Mouse (Mus musculus) neural tube, embryonic 11.5 days (tissue): Measurements from ENCODE around the gene Pard3b. TPM values are rescaled to one million over a fixed set of nuclear protein-coding genes. Genes with fewer than 3 reads are reported as not detected.

ENCODE experiments used
- ATAC-seq: fragments of 200-750 bp; cut with Nextera tagmentation; 2 replicates; pipeline ENCODE4 v1.8.0; 2017; ENCODE audit warnings: moderate number of reproducible peaks, mild to moderate bottlenecking, moderate TSS enrichment, moderate library complexity; ENCODE audit not compliant: insufficient read depth, low FRiP score, low TSS enrichment
- DNase-seq: peaks from one replicate; pipeline ENCODE4 v3.0.0-alpha.2; 2015; ENCODE audit warnings: low spot score
- H3K27ac ChIP-seq: fragments of 300-500 bp; sonication (generic); 2 replicates; pipeline ENCODE4 v1.5.1; 2014; ENCODE audit warnings: low read depth, mild to moderate bottlenecking, low read length
- H3K27me3 ChIP-seq: fragments of 300-500 bp; sonication (generic); 2 replicates; pipeline ENCODE4 v1.6.1; 2014; ENCODE audit warnings: mild to moderate bottlenecking, low read length, mixed read lengths; ENCODE audit not compliant: control insufficient read depth, insufficient read depth
- H3K36me3 ChIP-seq: fragments of 300-500 bp; sonication (generic); 2 replicates; pipeline ENCODE4 v1.6.1; 2014; ENCODE audit warnings: mild to moderate bottlenecking, low read length, moderate library complexity, mixed read lengths; ENCODE audit not compliant: control insufficient read depth, insufficient read depth
- H3K4me1 ChIP-seq: fragments of 300-500 bp; sonication (generic); 2 replicates; pipeline ENCODE4 v1.6.1; 2014; ENCODE audit warnings: low read length, mixed read lengths; ENCODE audit not compliant: control insufficient read depth, insufficient read depth
- H3K4me2 ChIP-seq: fragments of 300-500 bp; sonication (generic); 2 replicates; pipeline ENCODE4 v1.6.1; 2014; ENCODE audit warnings: low read depth, mild to moderate bottlenecking, moderate library complexity
- H3K4me3 ChIP-seq: fragments of 300-500 bp; sonication (generic); 2 replicates; pipeline ENCODE4 v1.5.1; 2014; ENCODE audit warnings: low read depth, low read length
- H3K9ac ChIP-seq: fragments of 300-500 bp; sonication (generic); 2 replicates; pipeline ENCODE4 v1.6.1; 2014; ENCODE audit warnings: mild to moderate bottlenecking, low read length
- H3K9me3 ChIP-seq: fragments of 300-500 bp; sonication (generic); 2 replicates; pipeline ENCODE4 v1.6.1; 2016; ENCODE audit warnings: low read length; ENCODE audit not compliant: control insufficient read depth
- WGBS: fragments of 180-500 bp; shearing (Covaris S2); extraction: QIAGEN DNeasy Blood & Tissue Kit; methylation state at CpG from one replicate; pipeline ENCODE4 v1.1.7; 2014; 5-methylcytosine and 5-hydroxymethylcytosine counted together
- polyA plus RNA-seq: library from polyadenylated mRNA; unstranded; fragments of >200 nt; fragmentation: Nextera tagmentation; extraction: Ambion mirVana; gene quantifications from 2 replicates; pipeline ENCODE4 v1.2.1, GENCODE M21; 2014

Gene Pard3b
- polyA plus RNA-seq, 1 experiment from 2014 or later = 12.6 TPM

- H3K27me3 ChIP-seq = no peaks in the 10 kb centered on the region
- no peak for DNase-seq
- H3K36me3 ChIP-seq = no peaks in the 10 kb centered on the region
- no peak overlapping the region for H3K4me3 ChIP-seq
- WGBS = 4% methylated on average over 3 of the region's 3 CpGs
- ATAC-seq = no peak
- H3K9ac ChIP-seq = no peak overlapping the region
- H3K9me3 ChIP-seq = no peaks in the 10 kb centered on the region
- H3K27ac ChIP-seq = no peak overlapping the region
- no peak overlapping the region for H3K4me2 ChIP-seq
- peaks cover 3% of the 10 kb centered on the region; the same call in 1 of the 2 replicates for H3K4me1 ChIP-seq
These were observed 759.6 kb downstream of the Pard3b start for GRCm38 (mm10) chr1:62398261-62398660.

- no peak for DNase-seq
- Histone ChIP-seq H3K4me1 (peaks cover 3% of the 10 kb centered on the region; the same call in 1 of the 2 replicates), H3K36me3 (no peaks in the 10 kb centered on the region), H3K9me3 (no peaks in the 10 kb centered on the region), H3K9ac (no peak overlapping the region), H3K4me2 (no peak overlapping the region), H3K27me3 (no peaks in the 10 kb centered on the region), H3K27ac (no peak overlapping the region), H3K4me3 (no peak overlapping the region)
- ATAC-seq = no peak
- 67% methylated on average over 4 of the region's 4 CpGs for WGBS
These were observed 760.1 kb downstream of the Pard3b start for GRCm38 (mm10) chr1:62398738-62399137.

GRCm38 (mm10) chr1:62405061-62405460, 766.4 kb downstream of the Pard3b start:
- no peaks in the 10 kb centered on the region for H3K4me1 ChIP-seq
- DNase-seq (no peak), ATAC-seq (no peak)
- no peaks in the 10 kb centered on the region for H3K27me3 ChIP-seq
- no peak overlapping the region for H3K4me2 ChIP-seq
- no peak overlapping the region for H3K4me3 ChIP-seq
- 66% methylated on average over 8 of the region's 8 CpGs for WGBS
- H3K9ac ChIP-seq = no peak overlapping the region
- H3K27ac ChIP-seq = no peak overlapping the region
- H3K9me3 ChIP-seq = no peaks in the 10 kb centered on the region
- H3K36me3 ChIP-seq = no peaks in the 10 kb centered on the region

GRCm38 (mm10) chr1:62411368-62411767, 772.7 kb downstream of the Pard3b start:
- H3K4me3 ChIP-seq = no peak overlapping the region
- no peak overlapping the region for H3K9ac ChIP-seq
- no peaks in the 10 kb centered on the region for H3K36me3 ChIP-seq
- 89% methylated on average over 2 of the region's 2 CpGs for WGBS
- H3K4me1 ChIP-seq = no peaks in the 10 kb centered on the region
- H3K4me2 ChIP-seq = no peak overlapping the region
- DNase-seq (no peak), ATAC-seq (no peak)
- no peaks in the 10 kb centered on the region for H3K27me3 ChIP-seq
- no peaks in the 10 kb centered on the region for H3K9me3 ChIP-seq
- no peak overlapping the region for H3K27ac ChIP-seq

GRCm38 (mm10) chr1:62412019-62412418, 773.4 kb downstream of the Pard3b start:
- Histone ChIP-seq H3K9me3 (no peaks in the 10 kb centered on the region), H3K36me3 (no peaks in the 10 kb centered on the region), H3K27me3 (no peaks in the 10 kb centered on the region), H3K4me3 (no peak overlapping the region), H3K4me1 (no peaks in the 10 kb centered on the region), H3K9ac (no peak overlapping the region), H3K4me2 (no peak overlapping the region), H3K27ac (no peak overlapping the region)
- ATAC-seq (no peak), DNase-seq (no peak)
- WGBS = 70% methylated on average over 4 of the region's 4 CpGs

- ATAC-seq (no peak), DNase-seq (no peak)
- H3K9me3 ChIP-seq = no peaks in the 10 kb centered on the region
- no peak overlapping the region for H3K4me3 ChIP-seq
- H3K4me2 ChIP-seq = no peak overlapping the region
- no peaks in the 10 kb centered on the region for H3K27me3 ChIP-seq
- H3K27ac ChIP-seq = no peak overlapping the region
- no peaks in the 10 kb centered on the region for H3K36me3 ChIP-seq
- WGBS = 90% methylated on average over 3 of the region's 3 CpGs
- H3K9ac ChIP-seq = no peak overlapping the region
- no peaks in the 10 kb centered on the region for H3K4me1 ChIP-seq
These were observed 774.4 kb downstream of the Pard3b start for GRCm38 (mm10) chr1:62412988-62413387.

- Histone ChIP-seq H3K36me3 (no peaks in the 10 kb centered on the region), H3K4me3 (no peak overlapping the region), H3K4me2 (no peak overlapping the region), H3K27ac (no peak overlapping the region), H3K27me3 (no peaks in the 10 kb centered on the region), H3K9ac (no peak overlapping the region), H3K4me1 (no peaks in the 10 kb centered on the region), H3K9me3 (no peaks in the 10 kb centered on the region)
- ATAC-seq (no peak), DNase-seq (no peak)
- 90% methylated on average over 6 of the region's 6 CpGs for WGBS
These were observed 775.9 kb downstream of the Pard3b start for GRCm38 (mm10) chr1:62414521-62414920.

- no peaks in the 10 kb centered on the region for H3K27me3 ChIP-seq
- no peak overlapping the region for H3K4me3 ChIP-seq
- H3K4me2 ChIP-seq = no peak overlapping the region
- no peak for DNase-seq
- H3K36me3 ChIP-seq = no peaks in the 10 kb centered on the region
- no peaks in the 10 kb centered on the region for H3K4me1 ChIP-seq
- no peaks in the 10 kb centered on the region for H3K9me3 ChIP-seq
- no peak overlapping the region for H3K9ac ChIP-seq
- no peak overlapping the region for H3K27ac ChIP-seq
- 80% methylated on average over 10 of the region's 10 CpGs for WGBS
- no peak for ATAC-seq
These were observed 778.2 kb downstream of the Pard3b start for GRCm38 (mm10) chr1:62416627-62417374.

GRCm38 (mm10) chr1:62422896-62423650, 784.4 kb downstream of the Pard3b start:
- DNase-seq (no peak), ATAC-seq (no peak)

More at GRCm38 (mm10) chr1:62422896-62423650, 784.4 kb downstream of the Pard3b start:
- Histone ChIP-seq H3K4me3 (no peak overlapping the region), H3K4me1 (no peaks in the 10 kb centered on the region), H3K9ac (no peak overlapping the region), H3K9me3 (no peaks in the 10 kb centered on the region), H3K27ac (no peak overlapping the region), H3K36me3 (no peaks in the 10 kb centered on the region), H3K4me2 (no peak overlapping the region), H3K27me3 (no peaks in the 10 kb centered on the region)
- 76% methylated on average over 10 of the region's 10 CpGs for WGBS
